Mouse (Mus musculus): ENCODE measurements at regions not wholly inside any gene's neighbourhood (a gene's known extent, or its start where the extent isn't known, plus 50 kb on each side); places are given as distances from the start of the nearest gene placed in this dataset.

- TF ChIP-seq POLR2A (IDR thresholded peaks at IDR 0.05; ENCODE audit: borderline replicate concordance, extremely low read depth, insufficient read depth, insufficient read length, poor library complexity, severe bottlenecking) (no peak), CTCF (IDR thresholded peaks at IDR 0.05; ENCODE audit: borderline replicate concordance, extremely low read depth, insufficient read depth, insufficient read length) (no peak)
Measured at GRCm38 (mm10) chr3:117927527-117927926, 58.8 kb upstream of the Snx7 start.
